Mouse (Mus musculus) hindbrain, postnatal 0 days (tissue): ENCODE data around the gene Dmp1. TPM values are rescaled to one million over a fixed set of nuclear protein-coding genes. Genes with fewer than 3 reads are reported as not detected.

ENCODE experiments used
- ATAC-seq: fragments of 200-750 bp; cut with Nextera tagmentation; 2 replicates; pipeline ENCODE4 v1.8.0; 2017; ENCODE audit warnings: mild to moderate bottlenecking, moderate TSS enrichment, moderate library complexity
- DNase-seq: peaks from one replicate; pipeline ENCODE4 v3.0.0-alpha.2; 2015; ENCODE audit warnings: low spot score
- H3K27ac ChIP-seq: fragments of 300-500 bp; sonication (generic); 2 replicates; pipeline ENCODE4 v1.5.1; 2014; ENCODE audit warnings: mild to moderate bottlenecking
- H3K27me3 ChIP-seq: fragments of 300-500 bp; sonication (generic); 2 replicates; pipeline ENCODE4 v1.6.1; 2014; ENCODE audit warnings: low read length, mixed read lengths; ENCODE audit not compliant: insufficient read depth
- H3K36me3 ChIP-seq: fragments of 300-500 bp; sonication (generic); 2 replicates; pipeline ENCODE4 v1.6.1; 2014; ENCODE audit warnings: low read length, mixed read lengths; ENCODE audit not compliant: insufficient read depth
- H3K4me1 ChIP-seq: fragments of 300-500 bp; sonication (generic); 2 replicates; pipeline ENCODE4 v1.6.1; 2014; ENCODE audit warnings: antibody characterized with exemption, low read length, mixed read lengths; ENCODE audit not compliant: insufficient read depth
- H3K4me2 ChIP-seq: fragments of 300-500 bp; sonication (generic); 2 replicates; pipeline ENCODE4 v1.6.1; 2014; ENCODE audit warnings: low read depth, mild to moderate bottlenecking, low read length, moderate library complexity, mixed read lengths
- H3K4me3 ChIP-seq: fragments of 300-500 bp; sonication (generic); 2 replicates; pipeline ENCODE4 v1.5.1; 2014; ENCODE audit warnings: low read length
- H3K9ac ChIP-seq: fragments of 300-500 bp; sonication (generic); replicated peaks from 2 replicates; pipeline ENCODE4 v1.6.1; 2014; ENCODE audit warnings: mild to moderate bottlenecking, low read length, moderate library complexity, mixed read lengths
- H3K9me3 ChIP-seq: fragments of 300-500 bp; sonication (generic); 2 replicates; pipeline ENCODE4 v1.6.1; 2016; ENCODE audit warnings: low read length, mixed read lengths
- CTCF ChIP-seq: IDR thresholded peaks from 2 replicates; pipeline ENCODE4 v1.5.1; 2016; ENCODE audit warnings: antibody characterized with exemption, control low read depth, low read depth
- WGBS: fragments of 180-500 bp; shearing (Covaris S2); extraction: QIAGEN DNeasy Blood & Tissue Kit; methylation state at CpG from one replicate; pipeline ENCODE4 v1.1.7; 2014; 5-methylcytosine and 5-hydroxymethylcytosine counted together
- polyA plus RNA-seq: library from polyadenylated mRNA; unstranded; fragments of >200 nt; fragmentation: Nextera tagmentation; extraction: Ambion mirVana; gene quantifications from 2 replicates; pipeline ENCODE4 v1.2.1, GENCODE M21; 2015
- total RNA-seq: library from RNA; depleted of rRNA; stranded (reverse); fragments of >200 nt; gene quantifications from 2 replicates; pipeline ENCODE4 v1.2.3, GENCODE M21; 2014; rRNA removed

Dmp1 gene
- total RNA-seq (0.26 TPM in 1 of 2 replicates, not detected in the other), polyA plus RNA-seq (0.21 and 0.24 TPM in 2 replicates)

DNA sequence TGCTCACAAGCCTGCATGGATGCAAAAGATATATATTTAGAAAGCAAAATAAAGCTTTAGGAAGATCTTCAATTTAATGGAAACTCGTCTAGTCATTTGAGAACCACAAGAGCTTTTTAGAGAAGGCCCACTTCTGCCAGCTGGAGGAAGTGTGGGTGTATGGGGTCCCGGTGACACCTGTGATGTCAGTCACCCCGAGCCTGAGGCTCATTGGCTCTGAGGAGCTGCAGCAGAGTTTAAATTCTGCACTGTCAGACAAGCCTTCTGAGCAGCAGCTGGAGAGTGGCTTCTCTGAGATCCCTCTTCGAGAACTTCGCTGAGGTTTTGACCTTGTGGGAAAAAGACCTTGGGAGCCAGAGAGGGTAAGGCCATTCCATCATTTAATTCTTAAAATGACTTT lies at the start of gene Dmp1:
Gene Dmp1 (plus strand): TSS at position 263 of the 400 bp plus-strand sequence.
- ATAC-seq (no peak), DNase-seq (no peak)
- WGBS, result 78% methylated on average over 5 of the region's 5 CpGs

DNA sequence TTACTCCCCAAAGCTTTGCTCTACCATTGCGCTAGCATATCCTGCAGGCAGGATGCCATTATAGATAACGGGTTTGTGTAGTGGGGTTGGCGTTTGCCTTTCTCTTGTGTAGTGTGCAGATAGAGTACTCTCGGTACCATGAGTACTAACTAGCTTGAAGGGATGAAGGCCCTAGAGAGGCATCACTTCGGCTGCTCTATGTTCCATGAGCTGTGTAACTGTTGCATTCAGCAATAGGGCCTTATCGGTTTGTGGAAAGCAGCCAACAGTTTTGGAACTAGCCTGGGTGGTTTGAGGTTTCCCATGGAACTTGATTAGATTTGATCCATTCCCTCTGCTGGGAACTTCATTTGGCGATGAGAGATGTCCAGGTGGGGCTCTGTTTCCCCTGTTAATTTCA lies 44.7 kb upstream of the Dmp1 start:
- Histone ChIP-seq H3K4me2 (no peak overlapping the region), H3K4me1 (no peaks in the 10 kb centered on the region), H3K9me3 (no peaks in the 10 kb centered on the region), H3K4me3 (no peak overlapping the region), H3K36me3 (no peaks in the 10 kb centered on the region), H3K27me3 (no peaks in the 10 kb centered on the region), H3K9ac (no peak overlapping the region), H3K27ac (peak overlapping the region; percentile 71)
- ATAC-seq, result no peak
- no peak for TF ChIP-seq CTCF
- DNase-seq, result peak; percentile 13
- WGBS, result 77% methylated on average over 7 of the region's 7 CpGs

More for the DNA sequence above, at the start of gene Dmp1:
- H3K27ac ChIP-seq, result no peak within 1 kb of the TSS
- no peaks in the 10 kb centered on the region for H3K27me3 ChIP-seq
- H3K4me2 ChIP-seq, result no peak within 1 kb of the TSS
- no peak within 1 kb of the TSS for H3K4me3 ChIP-seq
- no peaks in the 10 kb centered on the region for H3K4me1 ChIP-seq
- H3K9ac ChIP-seq, result no peak within 1 kb of the TSS
- no peaks in the 10 kb centered on the region for H3K36me3 ChIP-seq
- TF ChIP-seq CTCF, result no peak
- H3K9me3 ChIP-seq, result no peaks in the 10 kb centered on the region

GRCm38 (mm10) chr5:104158332-104159052 lies 43.9 kb upstream of the Dmp1 start:
- H3K27me3 ChIP-seq, result no peaks in the 10 kb centered on the region
- H3K9me3 ChIP-seq, result no peaks in the 10 kb centered on the region
- ATAC-seq, result peak; percentile 92
- WGBS, result 51% methylated on average over 7 of the region's 7 CpGs
- TF ChIP-seq CTCF, result no peak
- H3K27ac ChIP-seq, result peak overlapping the region; percentile 71
- H3K4me1 ChIP-seq, result no peaks in the 10 kb centered on the region
- H3K4me2 ChIP-seq, result no peak overlapping the region
- H3K4me3 ChIP-seq, result no peak overlapping the region
- no peaks in the 10 kb centered on the region for H3K36me3 ChIP-seq
- DNase-seq, result peak; percentile 76
- no peak overlapping the region for H3K9ac ChIP-seq

DNA sequence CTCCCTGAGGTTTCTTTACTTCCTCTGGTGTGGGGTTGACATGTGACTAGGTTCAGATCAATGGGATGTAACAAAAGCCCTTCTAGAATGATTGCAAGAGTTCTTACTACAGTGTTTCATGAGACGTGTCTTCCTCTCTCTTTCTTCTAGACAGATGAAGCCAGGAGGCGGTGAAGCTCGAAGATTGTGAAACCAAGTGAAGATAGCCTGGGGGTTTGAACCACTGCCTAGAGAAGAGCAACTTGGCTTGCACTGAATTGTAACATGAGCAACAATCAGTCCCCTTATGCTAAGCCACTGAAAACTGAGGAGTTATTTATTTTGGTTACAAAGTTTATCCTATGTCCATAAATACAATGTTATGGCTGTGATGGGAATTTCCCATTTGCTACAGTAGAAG lies 41.8 kb upstream of the Dmp1 start:
- H3K4me2 ChIP-seq, result no peak overlapping the region
- ATAC-seq (no peak), DNase-seq (no peak)
- no peaks in the 10 kb centered on the region for H3K4me1 ChIP-seq
- no peaks in the 10 kb centered on the region for H3K9me3 ChIP-seq
- no peaks in the 10 kb centered on the region for H3K27me3 ChIP-seq
- no peak overlapping the region for H3K9ac ChIP-seq
- TF ChIP-seq CTCF, result no peak
- H3K27ac ChIP-seq, result no peak overlapping the region
- no peaks in the 10 kb centered on the region for H3K36me3 ChIP-seq
- 69% methylated on average over 3 of the region's 3 CpGs for WGBS
- no peak overlapping the region for H3K4me3 ChIP-seq

DNA sequence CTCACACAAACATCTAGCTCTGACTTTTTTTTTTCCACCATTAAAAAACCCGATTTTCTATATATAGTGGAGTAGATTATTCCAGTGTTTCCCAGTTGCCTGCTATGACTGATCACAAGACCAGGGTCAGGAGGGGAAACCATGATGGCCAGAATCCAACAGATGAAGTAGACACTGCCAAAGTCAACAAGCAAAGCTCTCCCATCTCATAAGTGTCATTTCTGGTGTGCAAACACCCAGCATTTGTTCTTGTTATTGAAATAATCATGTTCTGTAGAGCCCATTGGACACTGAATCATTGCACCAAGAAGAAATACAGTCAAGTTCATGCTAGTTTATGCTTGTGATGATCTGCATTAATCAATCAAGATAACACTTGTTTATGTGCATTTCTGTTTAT lies 41.0 kb upstream of the Dmp1 start:
- no peak overlapping the region for H3K4me2 ChIP-seq

DNA sequence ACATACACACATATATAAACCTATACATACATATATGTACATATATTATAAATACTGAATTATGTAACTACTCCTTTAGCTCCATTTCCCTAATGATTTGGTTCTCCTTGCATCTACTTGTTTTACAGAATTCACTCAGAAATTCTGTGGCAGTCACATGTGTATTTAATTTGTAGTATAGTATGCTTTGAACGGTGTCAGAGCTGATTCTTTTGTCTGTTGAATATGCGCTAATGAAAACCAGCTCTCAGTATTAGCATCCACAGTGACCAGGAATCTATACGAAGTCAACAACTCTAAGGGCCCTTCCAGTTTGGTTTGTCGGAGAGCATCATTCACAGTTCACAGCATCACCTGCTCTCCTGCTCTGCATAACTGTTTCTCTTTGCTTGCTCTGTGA lies 38.9 kb upstream of the Dmp1 start:
- H3K9me3 ChIP-seq, result no peaks in the 10 kb centered on the region
- 85% methylated on average over 4 of the region's 4 CpGs for WGBS
- ATAC-seq, result no peak

More for the DNA sequence above, 41.0 kb upstream of the Dmp1 start:
- Histone ChIP-seq H3K4me1 (no peaks in the 10 kb centered on the region), H3K36me3 (no peaks in the 10 kb centered on the region), H3K4me3 (no peak overlapping the region), H3K9me3 (no peaks in the 10 kb centered on the region), H3K27me3 (no peaks in the 10 kb centered on the region), H3K9ac (no peak overlapping the region), H3K27ac (no peak overlapping the region)
- WGBS, result 75% methylated on average over 1 of the region's 1 CpGs
- TF ChIP-seq CTCF, result no peak
- ATAC-seq, result no peak
- no peak for DNase-seq

GRCm38 (mm10) chr5:104170412-104170811 lies 32.0 kb upstream of the Dmp1 start, which contains the start of gene Dspp:
TSS of gene Dspp (plus strand) at chr5:104170712.
- no peaks in the 10 kb centered on the region for H3K9me3 ChIP-seq
- no peak within 1 kb of the TSS for H3K4me3 ChIP-seq
- H3K4me1 ChIP-seq, result no peaks in the 10 kb centered on the region
- TF ChIP-seq CTCF, result no peak
- no peak for DNase-seq
- no peak within 1 kb of the TSS for H3K4me2 ChIP-seq
- ATAC-seq, result no peak
- H3K36me3 ChIP-seq, result no peaks in the 10 kb centered on the region
- no peaks in the 10 kb centered on the region for H3K27me3 ChIP-seq
- no peak within 1 kb of the TSS for H3K27ac ChIP-seq
- 88% methylated on average over 7 of the region's 7 CpGs for WGBS
- H3K9ac ChIP-seq, result no peak within 1 kb of the TSS

More for the DNA sequence above, 38.9 kb upstream of the Dmp1 start:
- no peaks in the 10 kb centered on the region for H3K27me3 ChIP-seq
- no peak for TF ChIP-seq CTCF
- H3K9ac ChIP-seq, result no peak overlapping the region
- H3K4me1 ChIP-seq, result no peaks in the 10 kb centered on the region
- H3K36me3 ChIP-seq, result no peaks in the 10 kb centered on the region
- no peak overlapping the region for H3K27ac ChIP-seq
- DNase-seq, result no peak
- H3K4me3 ChIP-seq, result no peak overlapping the region
- H3K4me2 ChIP-seq, result no peak overlapping the region
